Mouse (Mus musculus) small intestine, adult 2 months (tissue): Measurements from ENCODE around the gene Cmip.

Source experiments
- CTCF ChIP-seq: fragments of 200-500 bp; IDR thresholded peaks from 2 replicates; pipeline ENCODE4 v1.5.1; 2012; ENCODE audit warnings: low read depth, mild to moderate bottlenecking, control low read depth, inconsistent platforms, low read length, moderate library complexity, mixed read lengths; ENCODE audit not compliant: insufficient replicate concordance, insufficient read length; ENCODE audit errors: extremely low read depth
- POLR2A ChIP-seq: fragments of 200-500 bp; IDR thresholded peaks from 2 replicates; pipeline ENCODE4 v1.6.1; 2012; ENCODE audit warnings: low read depth, mild to moderate bottlenecking, control low read depth, inconsistent platforms, low read length, moderate library complexity

GRCm38 (mm10) chr8:117503405-117504069, 246.7 kb downstream of the Cmip start:
- TF ChIP-seq POLR2A: no peak
- TF ChIP-seq CTCF: no peak
